Mouse (Mus musculus) urinary bladder, postnatal 36 days (tissue): ENCODE measurements around the gene Slc20a1.

Experiments used
- DNase-seq, 2 experiments: peaks; one replicate each; pipeline ENCODE4 v3.0.0; 2022; ENCODE audit warnings: low spot score in 2 of 2, mixed read lengths in 1 of 2

The Slc20a1 gene

GRCm38 (mm10) chr2:129198436-129199327 lies at the start of gene Slc20a1:
Gene Slc20a1 (plus strand): TSS chr2:129198764.
- DNase-seq: peak; percentile 98 to 99

GRCm38 (mm10) chr2:129148836-129149235 lies 49.7 kb upstream of the Slc20a1 start:
- no peak for DNase-seq

DNA sequence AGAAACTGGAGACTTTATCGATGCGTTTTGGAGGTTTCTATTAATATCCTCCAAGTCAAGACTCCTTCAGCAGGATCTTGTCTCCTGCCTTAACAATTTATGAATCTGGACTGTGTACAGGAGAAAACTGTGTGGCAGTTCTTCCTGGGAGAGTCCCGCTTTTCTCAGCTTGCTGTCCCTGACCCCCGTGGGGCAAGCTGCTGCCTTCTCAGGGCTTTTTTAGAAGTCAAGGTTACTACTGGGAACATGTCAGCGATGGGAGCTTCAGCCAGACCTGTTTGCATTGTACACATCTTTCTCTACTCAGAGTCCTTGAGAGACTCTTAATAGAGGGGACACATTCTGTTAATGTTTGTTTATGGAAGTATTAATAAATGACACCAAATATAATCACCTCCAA lies 48.2 kb upstream of the Slc20a1 start:
- DNase-seq: no peak

DNA sequence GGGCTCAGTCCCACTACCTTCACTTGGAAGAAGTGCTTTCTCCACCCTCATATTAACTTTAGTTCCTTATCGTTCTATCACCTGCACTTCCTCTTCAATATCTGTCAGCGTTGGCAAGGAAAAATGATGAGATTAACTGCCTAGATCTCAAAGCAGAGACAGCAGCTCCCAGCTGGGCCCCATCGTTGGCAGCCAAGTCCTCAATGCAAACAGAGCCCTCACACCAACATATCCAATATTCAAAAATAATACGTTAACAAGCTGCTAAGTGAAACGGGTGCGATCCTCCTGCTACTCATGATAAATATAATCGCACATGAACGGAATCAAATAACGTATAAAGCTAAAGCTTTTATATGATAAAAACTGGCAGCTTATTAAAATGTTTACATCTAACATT lies 47.5 kb upstream of the Slc20a1 start:
- DNase-seq: no peak

DNA sequence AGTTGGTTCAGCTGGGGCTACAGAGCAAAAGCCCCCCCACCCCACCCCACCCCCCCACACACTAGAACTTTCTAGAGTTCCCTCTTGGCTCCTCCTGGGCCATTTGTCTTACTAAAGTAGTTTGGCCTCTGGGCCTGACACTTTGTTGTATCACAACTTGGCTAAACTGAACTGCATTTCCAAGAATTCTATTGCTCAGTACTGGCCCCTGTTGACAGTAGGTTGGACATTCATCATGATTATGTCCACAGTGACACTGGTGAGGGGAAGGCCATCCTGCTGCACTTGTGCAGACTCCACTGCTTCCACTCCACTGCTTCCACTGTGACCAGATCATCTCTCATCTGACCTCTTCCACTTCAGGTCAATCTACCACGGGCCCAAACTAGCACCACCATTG lies 45.8 kb upstream of the Slc20a1 start:
- no peak for DNase-seq

DNA sequence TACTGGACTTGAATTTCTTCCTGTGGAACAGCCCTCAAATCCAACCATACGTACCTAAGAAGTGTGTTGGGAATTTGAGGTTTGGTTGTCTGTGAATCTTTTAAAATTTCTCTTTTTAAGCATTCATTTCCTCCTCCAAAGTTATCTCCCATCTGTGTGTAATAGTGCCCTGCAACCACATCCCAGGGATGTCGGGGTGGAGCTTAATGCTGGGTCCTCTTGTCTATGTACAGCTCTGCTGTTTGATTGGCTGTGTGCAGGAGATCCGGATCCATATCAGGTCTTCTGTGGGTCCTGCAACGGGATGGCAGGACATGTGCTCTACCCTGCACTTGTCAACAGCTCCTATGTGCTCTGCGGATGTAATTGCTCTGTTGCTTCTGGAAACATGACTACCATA lies 33.7 kb upstream of the Slc20a1 start:
- DNase-seq: no peak

- DNase-seq: no peak
These were observed 31.8 kb upstream of the Slc20a1 start for GRCm38 (mm10) chr2:129166466-129167463.

DNA sequence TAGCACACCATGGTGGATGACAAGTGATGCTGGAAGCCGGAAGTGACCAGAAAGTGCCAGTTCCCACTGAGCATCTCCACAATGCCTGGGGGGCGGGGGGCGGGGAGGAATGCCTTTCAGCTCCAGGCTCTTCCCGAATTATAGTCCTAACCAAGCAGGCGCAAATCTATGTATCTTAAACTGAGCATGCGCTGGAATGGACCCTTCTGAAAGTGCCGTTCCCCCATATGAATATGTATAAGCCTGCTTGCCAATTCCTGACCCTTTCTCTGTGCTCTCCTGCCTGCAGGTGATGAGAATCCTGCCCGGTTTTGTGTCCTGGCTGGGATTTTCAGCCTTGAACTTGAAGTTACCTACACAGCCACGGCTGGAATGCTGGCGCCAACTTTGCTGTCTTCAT lies 25.2 kb upstream of the Slc20a1 start:
- DNase-seq: no peak

DNA sequence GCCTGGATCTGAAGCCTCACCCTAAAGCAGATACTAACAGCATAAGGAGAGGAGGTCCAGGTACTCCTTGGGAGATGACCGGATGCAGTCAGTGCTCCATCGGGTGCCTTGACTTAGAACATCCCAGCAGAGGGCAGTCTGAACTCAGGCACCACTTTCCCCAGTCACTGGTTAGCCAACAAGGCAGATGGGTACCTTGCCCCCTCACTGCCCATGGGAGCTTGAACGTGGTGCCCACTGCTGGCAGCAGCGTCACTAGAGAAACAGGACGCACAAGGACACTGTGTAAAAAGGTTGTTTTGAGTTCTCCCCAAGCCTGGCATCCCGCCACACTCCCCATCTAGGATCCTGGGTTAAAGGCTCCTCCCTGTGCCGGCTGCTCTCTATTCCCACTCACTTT lies 24.1 kb upstream of the Slc20a1 start:
- peak; percentile 35 to 54 for DNase-seq

DNA sequence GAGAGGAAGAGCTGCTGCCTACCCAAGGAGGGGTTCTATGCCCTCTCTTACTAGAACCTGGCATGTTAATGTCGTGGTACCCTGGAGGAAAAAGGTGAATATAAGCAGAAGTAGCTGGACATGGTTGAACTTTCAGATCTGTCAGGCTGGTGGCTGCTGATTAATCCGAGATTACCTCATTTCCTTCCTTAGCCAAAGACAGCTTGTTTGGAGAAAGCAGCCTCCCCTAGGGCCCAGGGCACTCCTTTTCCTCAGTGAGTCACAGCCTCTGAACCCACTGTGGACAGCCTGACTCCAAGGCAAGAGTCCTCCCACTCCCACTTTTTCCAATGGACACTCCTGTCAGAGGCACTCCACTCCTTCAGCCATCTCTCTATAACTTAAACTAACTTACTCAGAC lies 22.9 kb upstream of the Slc20a1 start:
- DNase-seq: no peak

GRCm38 (mm10) chr2:129176676-129177420 lies 21.7 kb upstream of the Slc20a1 start:
- no peak for DNase-seq

- DNase-seq: no peak
These were observed 20.9 kb upstream of the Slc20a1 start for GRCm38 (mm10) chr2:129177661-129178060.

GRCm38 (mm10) chr2:129178182-129178908 lies 20.2 kb upstream of the Slc20a1 start:
- DNase-seq: no peak

DNA sequence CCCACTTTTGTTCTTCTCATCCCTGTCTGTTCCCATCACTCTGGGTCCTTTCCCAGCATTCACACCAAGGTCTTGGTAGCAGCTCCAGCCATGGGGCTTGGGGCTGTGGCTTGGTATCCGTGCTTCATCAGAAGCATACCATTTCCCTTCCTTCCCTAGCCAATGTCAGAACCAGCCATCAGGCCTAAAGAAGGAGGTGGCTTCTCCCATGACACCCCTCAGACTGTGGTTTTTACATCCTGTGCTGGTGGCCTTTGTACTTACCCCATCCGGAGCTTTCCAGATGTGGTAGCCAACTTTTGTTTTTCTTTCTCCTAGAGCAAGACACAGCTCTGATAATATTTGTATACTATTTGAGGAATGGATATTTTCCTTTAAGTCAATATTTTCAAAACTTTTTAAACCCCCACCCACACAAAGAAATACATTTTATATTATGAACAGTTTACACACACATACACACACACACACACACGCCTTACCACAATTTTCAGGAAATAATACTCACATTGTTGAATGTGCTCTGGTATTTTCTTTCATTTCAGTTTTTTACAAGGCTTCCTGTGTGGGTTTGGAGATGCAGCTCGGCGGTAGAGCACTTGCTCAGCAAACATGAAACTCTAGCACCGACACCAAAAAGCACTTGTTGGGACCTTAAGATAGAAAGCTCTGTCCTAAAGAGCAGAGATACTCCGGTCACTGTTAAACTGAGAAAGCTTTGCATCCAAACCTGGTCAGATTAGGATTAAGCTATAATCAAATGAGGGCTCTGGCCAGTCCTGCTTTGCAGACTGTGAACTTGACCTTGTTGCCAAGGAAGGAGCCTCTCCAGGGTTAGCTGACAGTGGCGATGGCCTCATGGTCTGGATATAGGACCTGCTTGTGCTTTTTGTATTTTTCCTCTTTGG lies 18.4 kb upstream of the Slc20a1 start:
- DNase-seq: no peak

DNA sequence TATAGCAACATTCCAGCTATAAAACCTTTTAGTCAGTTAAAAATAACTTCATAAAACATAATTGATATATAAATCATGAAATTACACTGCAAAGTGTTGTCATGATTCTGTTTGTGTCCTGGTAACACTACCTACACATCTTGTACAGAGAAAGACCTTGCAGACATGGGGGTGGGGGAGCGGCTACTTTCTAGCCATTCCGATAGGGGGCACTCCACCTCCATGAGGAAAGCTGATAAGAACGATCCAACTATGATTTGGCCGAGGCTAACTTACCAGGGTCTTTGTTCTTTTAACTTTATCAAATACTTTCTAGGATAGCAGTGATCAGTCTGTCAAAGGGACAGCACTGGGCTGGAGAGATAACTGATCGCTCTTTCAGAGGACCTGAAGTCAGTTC lies 17.1 kb upstream of the Slc20a1 start:
- DNase-seq: no peak

GRCm38 (mm10) chr2:129182412-129182811 lies 16.2 kb upstream of the Slc20a1 start:
- no peak for DNase-seq

GRCm38 (mm10) chr2:129183561-129184031 lies 15.0 kb upstream of the Slc20a1 start:
- no peak for DNase-seq

DNA sequence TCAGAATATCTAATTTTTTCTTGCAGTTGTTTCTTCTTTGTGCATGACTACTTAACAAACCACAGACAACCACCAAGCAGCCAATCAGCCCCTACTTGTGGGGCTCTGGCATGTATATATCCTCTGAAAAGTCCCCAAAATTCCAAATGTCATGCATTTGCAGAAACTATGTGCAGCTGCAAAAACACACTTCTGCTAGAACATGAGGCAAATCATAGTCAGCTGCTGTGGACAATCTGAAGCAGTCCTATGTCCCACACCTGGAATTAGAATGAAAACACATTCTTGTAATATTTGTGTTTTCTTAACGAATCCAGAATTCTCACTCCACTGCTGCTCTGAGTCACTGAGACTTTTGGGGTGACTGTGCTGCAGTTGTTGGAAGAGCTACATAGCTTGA lies 13.7 kb upstream of the Slc20a1 start:
- DNase-seq: no peak

- DNase-seq: no peak
These were observed 12.8 kb upstream of the Slc20a1 start for GRCm38 (mm10) chr2:129185611-129186290.
